Mouse (Mus musculus) myocyte (in vitro differentiated cells): Measurements from ENCODE around the gene Gm1123. TPM values are rescaled to one million over a fixed set of nuclear protein-coding genes. Genes with fewer than 3 reads are reported as not detected.

ENCODE experiments used
- H3K27me3 ChIP-seq: one replicate; pipeline ENCODE4 v1.6.1; 2011; ENCODE audit not compliant: control insufficient read depth, insufficient read depth, insufficient read length
- H3K36me3 ChIP-seq: one replicate; pipeline ENCODE4 v1.6.1; 2011; ENCODE audit not compliant: control insufficient read depth, insufficient read depth
- H3K4me2 ChIP-seq: one replicate; pipeline ENCODE4 v1.6.1; 2011; ENCODE audit warnings: low read depth, control low read depth
- H3K4me3 ChIP-seq: one replicate; pipeline ENCODE4 v1.5.1; 2011; ENCODE audit warnings: mild to moderate bottlenecking, control low read depth, moderate library complexity
- H3K79me2 ChIP-seq: one replicate; pipeline ENCODE4 v1.6.1; 2011; ENCODE audit not compliant: control insufficient read depth, insufficient read depth
- H3ac ChIP-seq: one replicate; pipeline ENCODE4 v1.6.1; 2011; ENCODE audit not compliant: control insufficient read depth, insufficient read length
- CEBPB ChIP-seq: IDR thresholded peaks from 2 replicates; pipeline ENCODE4 v1.6.1; 2011; ENCODE audit warnings: mild to moderate bottlenecking, moderate library complexity; ENCODE audit not compliant: poor library complexity, insufficient read depth, severe bottlenecking
- E2F4 ChIP-seq: IDR thresholded peaks from one replicate; pipeline ENCODE4 v1.6.1; 2011; ENCODE audit warnings: mild to moderate bottlenecking, control low read depth, moderate library complexity; ENCODE audit not compliant: insufficient read depth
- MAX ChIP-seq: IDR thresholded peaks from one replicate; pipeline ENCODE4 v1.6.1; 2011; ENCODE audit warnings: low read depth, mild to moderate bottlenecking, control low read depth
- MYOD1 ChIP-seq, 3 experiments: IDR thresholded peaks; one replicate each; pipeline ENCODE4 v1.6.1; 2011; ENCODE audit warnings: control low read depth in 2 of 3, low read depth in 2 of 3, mild to moderate bottlenecking in 2 of 3, moderate library complexity in 1 of 3; ENCODE audit not compliant: insufficient read length in 2 of 3, control insufficient read depth in 1 of 3
- MYOG ChIP-seq, 3 experiments: IDR thresholded peaks; one replicate each; pipeline ENCODE4 v1.6.1; 2011; ENCODE audit warnings: control low read depth in 2 of 3, low read depth in 2 of 3, mild to moderate bottlenecking in 2 of 3; ENCODE audit not compliant: insufficient read length in 2 of 3, control insufficient read depth in 1 of 3, insufficient read depth in 1 of 3
- POLR2A ChIP-seq: IDR thresholded peaks from one replicate; pipeline ENCODE4 v1.6.1; 2011; ENCODE audit warnings: low read depth, mild to moderate bottlenecking, control low read depth, moderate library complexity; ENCODE audit not compliant: insufficient read length
- POLR2AphosphoS2 ChIP-seq: IDR thresholded peaks from one replicate; pipeline ENCODE4 v1.6.1; 2011; ENCODE audit warnings: low read depth, control low read depth; ENCODE audit not compliant: insufficient read length
- REST ChIP-seq: IDR thresholded peaks from one replicate; pipeline ENCODE4 v1.6.1; 2011; ENCODE audit warnings: mild to moderate bottlenecking, control low read depth, moderate library complexity; ENCODE audit not compliant: insufficient read depth, insufficient read length
- SRF ChIP-seq: IDR thresholded peaks from one replicate; pipeline ENCODE4 v1.6.1; 2011; ENCODE audit warnings: low read depth; ENCODE audit not compliant: control insufficient read depth, insufficient read length
- TCF12 ChIP-seq: IDR thresholded peaks from one replicate; pipeline ENCODE4 v1.6.1; 2011; ENCODE audit warnings: mild to moderate bottlenecking, control low read depth; ENCODE audit not compliant: poor library complexity, insufficient read depth, severe bottlenecking
- TCF3 ChIP-seq: IDR thresholded peaks from one replicate; pipeline ENCODE4 v1.6.1; 2011; ENCODE audit warnings: low read depth, control low read depth; ENCODE audit not compliant: insufficient read length
- USF1 ChIP-seq: IDR thresholded peaks from one replicate; pipeline ENCODE4 v1.6.1; 2011; ENCODE audit warnings: low read depth, mild to moderate bottlenecking, control low read depth, moderate library complexity
- polyA plus RNA-seq: library from polyadenylated mRNA; unstranded; fragments of >200 nt; fragmentation: generic; extraction: Trizol; gene quantifications from one replicate; pipeline ENCODE4 v1.2.1, GENCODE M21; 2012; ENCODE audit warnings: missing spikeins

Gene Gm1123
- polyA plus RNA-seq, 1 experiment, result not detected

DNA sequence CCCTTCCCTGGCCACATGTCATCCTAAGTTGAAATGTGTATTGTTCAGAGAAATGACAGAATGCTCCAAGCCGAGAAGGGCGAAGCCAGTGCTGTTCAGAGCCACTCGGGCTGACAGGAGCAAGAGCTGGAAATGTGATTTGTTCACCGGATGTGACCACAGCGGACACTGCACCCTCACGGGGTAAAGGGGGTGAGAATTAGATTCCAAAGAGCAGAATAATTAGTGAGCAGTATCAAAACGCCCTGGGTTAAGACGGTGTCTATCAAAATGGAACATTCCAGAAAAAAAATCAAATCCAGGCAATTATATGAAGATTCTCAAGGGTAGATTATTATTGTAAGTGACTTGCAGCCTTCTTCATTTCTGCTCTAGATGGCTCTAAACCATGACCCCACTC lies 1.4 kb downstream of the Gm1123 start:
- Histone ChIP-seq H3K27me3 (peaks cover 2% of the 10 kb centered on the region), H3K36me3 (no peaks in the 10 kb centered on the region), H3ac (no peak overlapping the region), H3K79me2 (no peaks in the 10 kb centered on the region), H3K4me3 (no peak overlapping the region), H3K4me2 (no peak overlapping the region)
- no peak for TF ChIP-seq USF1
- no peak for TF ChIP-seq MYOD1 (IDR thresholded peaks at IDR 0.05; ENCODE audit: control insufficient read depth in 1 of 3, insufficient read length in 2 of 3, low read depth in 2 of 3)
- TF ChIP-seq TCF3, result no peak
- no peak for TF ChIP-seq E2F4
- TF ChIP-seq CEBPB, result no peak
- no peak for TF ChIP-seq SRF
- no peak for TF ChIP-seq POLR2AphosphoS2
- no peak for TF ChIP-seq TCF12
- no peak for TF ChIP-seq MYOG (IDR thresholded peaks at IDR 0.05; ENCODE audit: control insufficient read depth in 1 of 3, insufficient read depth in 1 of 3, insufficient read length in 2 of 3, low read depth in 2 of 3)
- no peak for TF ChIP-seq REST
- TF ChIP-seq POLR2A, result no peak
- TF ChIP-seq MAX, result no peak

- TF ChIP-seq MYOD1 (IDR thresholded peaks at IDR 0.05; ENCODE audit: control insufficient read depth in 1 of 3, insufficient read length in 2 of 3, low read depth in 2 of 3) (no peak), USF1 (no peak), MYOG (IDR thresholded peaks at IDR 0.05; ENCODE audit: control insufficient read depth in 1 of 3, insufficient read depth in 1 of 3, insufficient read length in 2 of 3, low read depth in 2 of 3) (no peak), TCF12 (no peak), REST (no peak), POLR2AphosphoS2 (no peak)
- H3K79me2 ChIP-seq, result no peaks in the 10 kb centered on the region
- H3ac ChIP-seq, result no peak overlapping the region
- no peak overlapping the region for H3K4me3 ChIP-seq
- no peaks in the 10 kb centered on the region for H3K36me3 ChIP-seq
- H3K27me3 ChIP-seq, result peaks cover 4% of the 10 kb centered on the region
- H3K4me2 ChIP-seq, result no peak overlapping the region
Observed at GRCm38 (mm10) chr9:99032031-99032430, 3.5 kb downstream of the Gm1123 start.

GRCm38 (mm10) chr9:99021751-99022150 lies 13.8 kb downstream of the Gm1123 start:
- TF ChIP-seq TCF3 (no peak), POLR2A (no peak), MYOD1 (IDR thresholded peaks at IDR 0.05; ENCODE audit: control insufficient read depth in 1 of 3, insufficient read length in 2 of 3, low read depth in 2 of 3) (no peak), SRF (no peak), POLR2AphosphoS2 (no peak), REST (no peak), USF1 (no peak), E2F4 (no peak), MYOG (IDR thresholded peaks at IDR 0.05; ENCODE audit: control insufficient read depth in 1 of 3, insufficient read depth in 1 of 3, insufficient read length in 2 of 3, low read depth in 2 of 3) (no peak), CEBPB (no peak), TCF12 (no peak), MAX (no peak)
- no peaks in the 10 kb centered on the region for H3K79me2 ChIP-seq
- H3K36me3 ChIP-seq, result no peaks in the 10 kb centered on the region
- H3K4me2 ChIP-seq, result no peak overlapping the region
- H3ac ChIP-seq, result no peak overlapping the region
- H3K27me3 ChIP-seq, result peaks cover 12% of the 10 kb centered on the region
- H3K4me3 ChIP-seq, result no peak overlapping the region

GRCm38 (mm10) chr9:99021166-99021565 lies 14.3 kb downstream of the Gm1123 start:
- H3K4me2 ChIP-seq, result no peak overlapping the region
- no peak for TF ChIP-seq MYOG (IDR thresholded peaks at IDR 0.05; ENCODE audit: control insufficient read depth in 1 of 3, insufficient read depth in 1 of 3, insufficient read length in 2 of 3, low read depth in 2 of 3)
- no peak for TF ChIP-seq TCF3
- TF ChIP-seq REST, result no peak
- H3ac ChIP-seq, result no peak overlapping the region

GRCm38 (mm10) chr9:99017679-99018078 lies 17.8 kb downstream of the Gm1123 start:
- TF ChIP-seq USF1 (no peak), MYOG (IDR thresholded peaks at IDR 0.05; ENCODE audit: control insufficient read depth in 1 of 3, insufficient read depth in 1 of 3, insufficient read length in 2 of 3, low read depth in 2 of 3) (no peak), POLR2A (no peak), MYOD1 (IDR thresholded peaks at IDR 0.05; ENCODE audit: control insufficient read depth in 1 of 3, insufficient read length in 2 of 3, low read depth in 2 of 3) (no peak)

More at GRCm38 (mm10) chr9:99021166-99021565, 14.3 kb downstream of the Gm1123 start:
- no peaks in the 10 kb centered on the region for H3K36me3 ChIP-seq
- H3K27me3 ChIP-seq, result peaks cover 12% of the 10 kb centered on the region
- H3K79me2 ChIP-seq, result no peaks in the 10 kb centered on the region
- no peak overlapping the region for H3K4me3 ChIP-seq

More at GRCm38 (mm10) chr9:99017679-99018078, 17.8 kb downstream of the Gm1123 start:
- Histone ChIP-seq H3K4me2 (no peak overlapping the region), H3K36me3 (no peaks in the 10 kb centered on the region), H3K4me3 (no peak overlapping the region), H3K79me2 (no peaks in the 10 kb centered on the region), H3K27me3 (peaks cover 16% of the 10 kb centered on the region), H3ac (no peak overlapping the region)
